Mouse (Mus musculus): ENCODE measurements around the gene 3110040M04Rik. TPM values are rescaled to one million over a fixed set of nuclear protein-coding genes. Genes with fewer than 3 reads are reported as not detected.
"Not testable (repeated sequence)": the region's sequence is repeated elsewhere in the genome, so short reads cannot be mapped to it uniquely, and the experiment has no call there.

Gene 3110040M04Rik
- polyA plus RNA-seq, 1 experiment from 2014 or later = not detected

DNA sequence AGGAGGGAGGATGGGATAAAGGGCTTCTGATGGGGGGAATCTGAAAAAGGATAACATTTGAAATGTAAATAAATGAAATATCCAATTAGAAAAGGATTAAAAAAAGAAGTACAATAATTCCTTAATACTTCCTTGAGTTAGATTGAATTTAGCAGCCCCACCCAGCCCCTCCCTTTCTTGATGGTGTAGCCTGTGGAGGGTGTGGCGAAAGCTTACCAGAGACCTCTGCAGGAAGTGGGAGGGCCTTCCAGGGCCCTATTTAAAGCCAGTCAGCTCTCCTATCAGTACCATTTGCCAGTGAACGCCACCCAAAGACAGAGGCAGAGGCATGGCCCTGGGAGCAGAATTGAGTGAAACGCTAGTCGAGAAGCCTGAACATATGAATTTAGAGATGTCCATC lies 5.8 kb upstream of the 3110040M04Rik start, which contains the start of gene Gm47995:
TSS of gene Gm47995 (plus strand) at position 329 of the 400 bp plus-strand sequence.
- H3K9ac ChIP-seq; H3K27me3 ChIP-seq; H3K9me3 ChIP-seq; H3K4me3 ChIP-seq; H3K27ac ChIP-seq; H3K4me2 ChIP-seq; H3K4me1 ChIP-seq; ATAC-seq (ENCODE audit: insufficient number of reproducible peaks, insufficient read depth, low FRiP score, low TSS enrichment, low read depth); H3K36me3 ChIP-seq: not testable (repeated sequence)
- WGBS = 75% methylated on average over 3 of the region's 4 CpGs

DNA sequence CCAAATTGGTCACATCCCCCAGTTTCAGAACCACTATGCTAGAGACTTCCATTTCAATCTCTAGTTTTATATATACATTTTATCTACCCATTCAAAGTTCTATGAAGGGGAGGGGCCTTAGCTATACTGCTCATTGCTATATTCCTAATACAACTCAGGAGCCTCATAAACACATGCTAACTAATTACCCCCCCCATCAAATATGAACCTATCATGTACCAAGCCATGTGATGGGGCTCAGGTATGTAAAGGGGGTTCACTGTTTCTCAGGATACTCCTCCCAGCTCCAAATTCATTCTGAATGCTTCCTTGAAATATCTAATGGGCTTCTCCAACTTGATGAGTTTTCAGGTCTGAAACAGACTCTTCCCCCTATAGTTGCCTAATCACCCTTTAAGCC lies 3.3 kb upstream of the 3110040M04Rik start:
- not testable (repeated sequence) for H3K9ac ChIP-seq, H3K27ac ChIP-seq, H3K4me2 ChIP-seq, H3K4me3 ChIP-seq, H3K27me3 ChIP-seq, H3K9me3 ChIP-seq, H3K36me3 ChIP-seq, H3K4me1 ChIP-seq
- ATAC-seq (ENCODE audit: insufficient number of reproducible peaks, insufficient read depth, low FRiP score, low TSS enrichment, low read depth) = peak; percentile 67; the same call in 1 of the 2 replicates

DNA sequence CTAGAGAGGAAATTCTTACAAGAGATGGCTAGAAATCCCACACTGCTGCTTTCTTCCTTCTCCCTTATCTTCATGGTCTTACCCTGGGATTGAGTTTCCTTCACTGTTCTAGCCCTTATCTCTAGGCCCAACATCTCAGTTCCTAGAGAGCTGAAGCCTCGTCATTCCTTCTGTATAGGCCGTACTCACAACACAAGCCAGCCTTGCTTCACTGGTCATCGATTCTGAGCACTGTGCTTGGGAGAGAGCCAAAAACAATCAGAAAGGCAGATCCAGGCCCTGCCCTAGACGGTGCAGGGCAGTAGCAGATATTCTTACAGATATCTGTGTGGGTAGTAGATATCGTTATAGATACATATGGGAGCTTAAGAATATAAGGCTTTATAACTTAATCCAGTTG lies 1.1 kb upstream of the 3110040M04Rik start:
- not testable (repeated sequence) for H3K36me3 ChIP-seq; ATAC-seq (ENCODE audit: insufficient number of reproducible peaks, insufficient read depth, low FRiP score, low TSS enrichment, low read depth); H3K4me1 ChIP-seq; H3K27me3 ChIP-seq; H3K4me3 ChIP-seq; H3K4me2 ChIP-seq; H3K9ac ChIP-seq; H3K27ac ChIP-seq; H3K9me3 ChIP-seq
- WGBS = 88% methylated on average over 4 of the region's 5 CpGs

DNA sequence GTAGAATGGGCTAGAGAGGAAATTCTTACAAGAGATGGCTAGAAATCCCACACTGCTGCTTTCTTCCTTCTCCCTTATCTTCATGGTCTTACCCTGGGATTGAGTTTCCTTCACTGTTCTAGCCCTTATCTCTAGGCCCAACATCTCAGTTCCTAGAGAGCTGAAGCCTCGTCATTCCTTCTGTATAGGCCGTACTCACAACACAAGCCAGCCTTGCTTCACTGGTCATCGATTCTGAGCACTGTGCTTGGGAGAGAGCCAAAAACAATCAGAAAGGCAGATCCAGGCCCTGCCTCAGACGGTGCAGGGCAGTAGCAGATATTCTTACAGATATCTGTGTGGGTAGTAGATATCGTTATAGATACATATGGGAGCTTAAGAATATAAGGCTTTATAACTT lies 4.6 kb downstream of the 3110040M04Rik start:
- 72% methylated on average over 4 of the region's 5 CpGs for WGBS

DNA sequence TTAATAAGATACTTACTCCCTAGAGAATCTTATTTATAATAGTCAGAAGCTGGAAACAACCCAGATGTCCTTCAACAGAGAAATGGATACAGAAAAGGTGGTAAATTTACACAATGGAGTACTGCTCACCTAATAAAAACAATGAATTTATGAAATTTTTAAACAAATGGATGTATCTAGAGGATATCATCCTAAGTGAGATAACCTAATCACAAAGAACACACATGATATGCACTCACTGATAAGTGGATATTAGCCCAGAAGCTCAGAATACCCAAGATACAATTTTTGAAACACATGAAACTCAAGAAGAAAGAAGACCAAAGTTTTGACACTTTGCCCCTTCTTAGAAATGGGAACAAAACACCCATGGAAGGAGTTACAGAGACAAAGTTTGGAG lies 5.0 kb downstream of the 3110040M04Rik start:
- not testable (repeated sequence) for H3K4me3 ChIP-seq; H3K9me3 ChIP-seq; H3K4me1 ChIP-seq; H3K9ac ChIP-seq; H3K27ac ChIP-seq; H3K36me3 ChIP-seq; ATAC-seq (ENCODE audit: insufficient number of reproducible peaks, insufficient read depth, low FRiP score, low TSS enrichment, low read depth); H3K4me2 ChIP-seq; H3K27me3 ChIP-seq

More for the DNA sequence above, 4.6 kb downstream of the 3110040M04Rik start:
- H3K27me3 ChIP-seq, H3K36me3 ChIP-seq, H3K27ac ChIP-seq, H3K4me1 ChIP-seq, H3K9ac ChIP-seq, H3K4me2 ChIP-seq, H3K9me3 ChIP-seq, H3K4me3 ChIP-seq: not testable (repeated sequence)
- peak; percentile 37; the same call in 1 of the 2 replicates for ATAC-seq (ENCODE audit: insufficient number of reproducible peaks, insufficient read depth, low FRiP score, low TSS enrichment, low read depth)

DNA sequence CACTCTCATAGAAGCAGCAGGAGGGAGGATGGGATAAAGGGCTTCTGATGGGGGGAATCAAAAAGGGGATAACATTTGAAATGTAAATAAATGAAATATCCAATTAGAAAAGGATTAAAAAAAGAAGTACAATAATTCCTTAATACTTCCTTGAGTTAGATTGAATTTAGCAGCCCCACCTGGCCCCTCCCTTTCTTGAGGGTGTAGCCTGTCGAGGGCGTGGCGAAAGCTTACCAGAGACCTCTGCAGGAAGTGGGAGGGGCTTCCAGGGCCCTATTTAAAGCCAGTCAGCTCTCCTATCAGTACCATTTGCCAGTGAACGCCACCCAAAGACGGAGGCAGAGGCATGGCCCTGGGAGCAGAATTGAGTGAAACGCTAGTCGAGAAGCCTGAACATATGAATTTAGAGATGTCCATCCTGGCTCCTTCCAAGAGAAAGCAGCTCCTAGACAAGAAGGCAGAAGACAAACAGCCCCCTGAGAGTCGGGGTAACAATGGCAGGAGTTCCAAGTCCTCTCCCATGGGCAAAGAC lies 6.0 kb downstream of the 3110040M04Rik start, which contains the start of gene Gm47996:
TSS of gene Gm47996 (plus strand) at position 308 of the 532 bp plus-strand sequence.
- not testable (repeated sequence) for H3K36me3 ChIP-seq; H3K27ac ChIP-seq; H3K4me2 ChIP-seq; H3K9me3 ChIP-seq; H3K4me3 ChIP-seq; H3K27me3 ChIP-seq; H3K4me1 ChIP-seq; ATAC-seq (ENCODE audit: insufficient number of reproducible peaks, insufficient read depth, low FRiP score, low TSS enrichment, low read depth); H3K9ac ChIP-seq
- WGBS = 84% methylated on average over 5 of the region's 8 CpGs

DNA sequence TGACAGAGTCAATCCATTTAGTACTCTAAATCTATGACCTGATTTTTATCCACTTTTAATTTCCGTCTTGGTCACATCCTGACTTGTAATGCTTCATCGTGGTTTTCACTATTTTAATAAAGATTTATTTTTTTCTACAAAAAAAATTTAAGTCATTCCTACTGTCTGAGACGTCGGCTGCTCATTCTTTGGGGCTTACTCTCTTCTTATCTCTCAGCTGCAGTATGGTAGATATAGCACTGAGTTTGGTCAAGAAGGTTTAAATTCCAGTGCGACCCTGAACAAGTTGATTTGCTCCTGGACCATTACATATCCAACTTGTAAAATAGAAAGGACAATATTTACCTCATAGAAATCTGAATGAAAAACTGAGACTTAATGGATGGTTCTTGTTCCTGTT lies 7.7 kb downstream of the 3110040M04Rik start:
- H3K36me3 ChIP-seq; H3K4me1 ChIP-seq; ATAC-seq (ENCODE audit: insufficient number of reproducible peaks, insufficient read depth, low FRiP score, low TSS enrichment, low read depth); H3K9me3 ChIP-seq; H3K4me3 ChIP-seq; H3K4me2 ChIP-seq; H3K27ac ChIP-seq; H3K27me3 ChIP-seq; H3K9ac ChIP-seq: not testable (repeated sequence)
- WGBS = 89% methylated on average over 5 of the region's 5 CpGs

DNA sequence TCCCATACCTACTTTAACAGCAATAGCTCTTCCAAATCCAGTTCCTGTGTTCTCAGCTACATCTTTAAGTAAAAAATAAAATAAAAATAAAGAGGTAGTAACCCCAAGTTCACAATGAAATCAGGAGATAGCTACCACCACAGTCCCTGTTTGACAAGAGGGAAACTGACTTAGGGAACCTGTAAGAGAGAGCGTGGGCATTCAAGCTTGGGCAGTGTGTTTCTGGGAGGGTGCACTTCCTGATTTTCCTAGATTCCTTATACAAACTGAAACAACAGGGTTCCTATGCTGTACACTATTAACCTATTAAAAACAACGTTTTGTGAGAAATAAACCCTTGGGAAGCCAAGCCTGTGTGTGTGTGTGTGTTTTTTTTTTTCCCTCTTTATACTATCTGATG lies 10.9 kb downstream of the 3110040M04Rik start:
- WGBS = 71% methylated on average over 2 of the region's 2 CpGs
- no peaks in the 10 kb centered on the region for H3K27me3 ChIP-seq
- no peak overlapping the region for H3K27ac ChIP-seq

DNA sequence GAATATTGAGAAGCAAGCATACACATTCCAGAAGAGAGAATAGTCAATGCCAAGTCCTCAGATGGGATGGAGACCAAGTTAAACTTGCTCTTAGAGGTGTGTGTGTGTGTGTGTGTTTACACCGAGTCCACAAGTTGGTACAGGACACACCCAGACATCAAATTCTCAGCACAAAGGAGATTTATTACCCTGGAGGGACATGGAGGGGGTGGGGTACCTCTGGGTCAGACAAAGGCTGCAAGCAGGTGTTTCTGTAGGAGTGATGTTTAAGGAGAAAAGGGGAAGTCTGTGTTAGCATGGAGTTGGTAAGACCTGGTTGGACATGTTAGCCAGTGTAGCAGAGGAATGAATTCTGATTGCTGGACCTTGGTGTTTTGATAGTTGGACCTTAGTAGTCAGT lies 12.1 kb downstream of the 3110040M04Rik start:
- no peak overlapping the region for H3K4me3 ChIP-seq
- H3K27ac ChIP-seq = no peak overlapping the region
- no peaks in the 10 kb centered on the region for H3K27me3 ChIP-seq
- peaks cover 9% of the 10 kb centered on the region; the same call in 1 of the 2 replicates for H3K4me1 ChIP-seq
- H3K4me2 ChIP-seq = no peak overlapping the region
- ATAC-seq (ENCODE audit: insufficient number of reproducible peaks, insufficient read depth, low FRiP score, low TSS enrichment, low read depth) = no peak
- 50% methylated on average over 1 of the region's 1 CpGs for WGBS
- no peaks in the 10 kb centered on the region for H3K36me3 ChIP-seq
- no peaks in the 10 kb centered on the region for H3K9me3 ChIP-seq
- H3K9ac ChIP-seq = no peak overlapping the region

More for the DNA sequence above, 10.9 kb downstream of the 3110040M04Rik start:
- Histone ChIP-seq H3K36me3 (no peaks in the 10 kb centered on the region), H3K4me1 (peaks cover 9% of the 10 kb centered on the region; the same call in 1 of the 2 replicates), H3K4me3 (no peak overlapping the region), H3K9ac (no peak overlapping the region), H3K9me3 (no peaks in the 10 kb centered on the region), H3K4me2 (no peak overlapping the region)
- no peak for ATAC-seq (ENCODE audit: insufficient number of reproducible peaks, insufficient read depth, low FRiP score, low TSS enrichment, low read depth)

DNA sequence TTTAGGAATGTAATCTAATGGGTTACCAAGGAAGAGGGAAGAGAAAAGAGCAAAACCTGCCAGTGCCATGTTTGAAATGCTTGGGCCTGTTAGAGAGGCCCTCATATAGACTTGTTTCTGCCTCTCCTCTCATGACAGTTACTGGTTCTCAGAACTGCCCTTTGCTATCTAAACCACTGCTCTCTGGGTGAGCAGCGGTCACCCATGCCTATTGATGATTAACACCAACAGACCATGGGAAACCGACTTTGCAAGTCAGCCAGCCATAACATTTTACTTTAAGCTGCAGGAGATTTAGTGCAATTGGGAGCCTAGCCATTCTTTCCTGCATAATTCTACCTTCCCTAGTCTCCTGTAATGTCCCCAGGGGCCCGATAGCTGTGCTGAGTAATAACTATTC lies 12.5 kb downstream of the 3110040M04Rik start:
- Histone ChIP-seq H3K36me3 (no peaks in the 10 kb centered on the region), H3K27ac (no peak overlapping the region), H3K27me3 (no peaks in the 10 kb centered on the region), H3K4me2 (no peak overlapping the region), H3K9ac (no peak overlapping the region), H3K4me1 (peaks cover 9% of the 10 kb centered on the region; the same call in 1 of the 2 replicates), H3K9me3 (no peaks in the 10 kb centered on the region), H3K4me3 (no peak overlapping the region)
- 77% methylated on average over 3 of the region's 3 CpGs for WGBS
- ATAC-seq (ENCODE audit: insufficient number of reproducible peaks, insufficient read depth, low FRiP score, low TSS enrichment, low read depth) = no peak

DNA sequence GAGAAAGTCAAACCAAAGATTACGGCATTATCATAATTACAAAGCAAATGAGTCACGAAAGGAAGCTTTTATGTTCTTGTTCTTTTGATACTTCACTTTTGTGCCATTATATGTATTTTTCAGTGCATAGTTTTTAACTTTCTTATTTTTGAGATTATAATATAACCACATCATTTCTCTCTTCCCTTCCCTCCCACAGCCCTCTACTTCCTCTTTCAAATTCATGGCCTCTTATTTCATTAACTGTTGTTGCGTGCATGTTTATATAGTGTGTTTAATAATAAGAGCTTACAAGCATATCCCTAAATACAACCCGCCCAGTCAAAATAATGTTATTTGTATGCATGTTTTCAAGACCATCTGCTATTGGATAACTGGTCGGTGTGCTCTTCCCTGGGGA lies 15.1 kb downstream of the 3110040M04Rik start:
- ATAC-seq (ENCODE audit: insufficient number of reproducible peaks, insufficient read depth, low FRiP score, low TSS enrichment, low read depth) = no peak
- no peak overlapping the region for H3K4me3 ChIP-seq
- H3K27ac ChIP-seq = no peak overlapping the region
- H3K9ac ChIP-seq = no peak overlapping the region
- peaks cover 5% of the 10 kb centered on the region; the same call in 1 of the 2 replicates for H3K4me1 ChIP-seq
- whole genome bisulfite sequencing = 85% methylated on average over 5 of the region's 5 CpGs
- no peaks in the 10 kb centered on the region for H3K27me3 ChIP-seq
- no peak overlapping the region for H3K4me2 ChIP-seq
- no peaks in the 10 kb centered on the region for H3K36me3 ChIP-seq
- H3K9me3 ChIP-seq = no peaks in the 10 kb centered on the region

DNA sequence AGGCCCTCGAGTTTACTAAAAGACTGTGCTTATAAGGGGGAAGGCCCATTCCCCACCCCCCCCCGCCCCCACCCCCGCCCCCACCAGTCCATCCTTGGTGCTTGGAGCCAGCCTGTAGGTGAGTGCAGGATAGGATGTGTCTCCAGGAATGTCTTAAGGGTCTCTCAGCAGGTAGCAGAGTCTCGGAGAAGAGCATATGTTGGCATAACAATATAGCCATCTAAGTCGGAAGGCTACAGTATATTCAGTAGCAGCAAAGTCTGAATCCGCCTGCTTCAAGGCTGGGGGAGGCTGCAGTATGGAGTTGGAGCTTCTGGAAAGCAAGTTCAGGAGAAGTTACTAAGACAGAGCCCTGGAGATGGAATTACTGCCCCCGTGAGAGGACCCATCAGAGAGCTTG lies 16.2 kb downstream of the 3110040M04Rik start:
- no peak for ATAC-seq (ENCODE audit: insufficient number of reproducible peaks, insufficient read depth, low FRiP score, low TSS enrichment, low read depth)

More for the DNA sequence above, 16.2 kb downstream of the 3110040M04Rik start:
- Histone ChIP-seq H3K27me3 (no peaks in the 10 kb centered on the region), H3K27ac (no peak overlapping the region), H3K36me3 (no peaks in the 10 kb centered on the region), H3K9ac (no peak overlapping the region), H3K9me3 (no peaks in the 10 kb centered on the region), H3K4me1 (no peaks in the 10 kb centered on the region), H3K4me3 (no peak overlapping the region), H3K4me2 (no peak overlapping the region)
- WGBS = 66% methylated on average over 7 of the region's 7 CpGs
